Mouse (Mus musculus) G1E (cell line): ENCODE data around the gene Fcer2a.

Source experiments
- CTCF ChIP-seq: IDR thresholded peaks from 2 replicates; pipeline ENCODE4 v1.5.1; 2012; ENCODE audit warnings: low read depth, low read length, inconsistent platforms, mixed read lengths
- GATA1 ChIP-seq: IDR thresholded peaks from 2 replicates; pipeline ENCODE4 v1.6.1; 2012; ENCODE audit warnings: borderline replicate concordance, low read length, inconsistent platforms, mixed read lengths
- GATA2 ChIP-seq: IDR thresholded peaks from 2 replicates; pipeline ENCODE4 v1.6.1; 2012; ENCODE audit warnings: low read depth, low read length, inconsistent platforms, borderline replicate concordance
- POLR2AphosphoS5 ChIP-seq: IDR thresholded peaks from 2 replicates; pipeline ENCODE4 v1.6.1; 2012; ENCODE audit warnings: low read depth, low read length, inconsistent platforms; ENCODE audit not compliant: insufficient replicate concordance
- TAL1 ChIP-seq: conservative IDR thresholded peaks from 2 replicates; pipeline ENCODE4 v1.6.1; 2012; ENCODE audit warnings: low read depth, low read length, inconsistent platforms, mixed read lengths

DNA sequence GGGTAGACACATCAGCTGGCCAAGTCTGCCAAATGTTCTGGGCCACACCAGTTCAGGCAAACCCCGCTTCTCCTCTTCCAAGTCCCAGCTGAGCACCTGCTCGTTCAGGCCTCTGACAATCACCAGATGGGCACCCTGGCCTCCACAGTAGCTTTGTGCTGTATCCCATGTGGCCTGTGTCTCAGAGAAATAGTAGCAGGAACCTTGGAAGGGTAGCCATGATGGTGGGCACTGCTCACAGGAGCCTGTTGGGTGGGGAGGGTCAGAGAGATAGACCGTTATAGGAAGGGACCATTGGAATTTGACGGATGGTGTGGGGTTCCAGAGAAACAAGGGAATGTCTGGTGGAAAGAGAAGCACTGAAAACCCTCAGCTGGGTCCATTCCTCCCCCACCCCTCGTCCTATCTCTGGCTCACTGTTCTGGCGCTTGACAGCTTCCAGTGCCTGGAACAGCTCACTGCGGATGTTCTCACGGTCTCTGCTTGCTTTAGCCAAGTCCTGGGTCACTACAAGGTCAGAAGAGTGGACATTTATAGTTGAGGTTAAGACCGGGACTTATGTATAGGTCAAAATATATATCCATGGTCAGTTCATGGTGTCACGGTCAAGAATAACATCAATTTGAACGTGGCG lies 23.5 kb upstream of the Fcer2a start:
- TF ChIP-seq CTCF (no peak), TAL1 (no peak), GATA2 (no peak), GATA1 (no peak), POLR2AphosphoS5 (no peak)
